Mouse (Mus musculus) left cerebral cortex, adult 8-10 months (tissue): ENCODE data around the gene Trpm1. TPM values are rescaled to one million over a fixed set of nuclear protein-coding genes. Genes with fewer than 3 reads are reported as not detected.
"Not testable (repeated sequence)": the region's sequence is repeated elsewhere in the genome, so short reads cannot be mapped to it uniquely, and the experiment has no call there.

Source experiments
- DNase-seq, 2 experiments: peaks; one replicate each; pipeline ENCODE4 v3.0.0; 2022; ENCODE audit warnings: low spot score in 2 of 2
- total RNA-seq, 4 experiments: library from RNA; stranded (reverse); gene quantifications; 2 replicates each; pipeline ENCODE4 v1.2.4; 2022

Trpm1 gene
- total RNA-seq, result 1 to 10 TPM in 2 of 4 experiments, under 1 TPM in 2; 0.23 to 4.2 (median 0.97) TPM

GRCm38 (mm10) chr7:64153535-64153934, at the start of gene Trpm1:
Gene Trpm1 (plus strand): TSS chr7:64153835.
- DNase-seq, result no peak

GRCm38 (mm10) chr7:64122131-64122715, 31.4 kb upstream of the Trpm1 start:
- DNase-seq, result peak; percentile 30 to 37

- DNase-seq, result no peak
Observed at GRCm38 (mm10) chr7:64123721-64124120, 29.9 kb upstream of the Trpm1 start.

- not testable (repeated sequence) for DNase-seq
Observed at GRCm38 (mm10) chr7:64125994-64126393, 27.6 kb upstream of the Trpm1 start.

- no peak for DNase-seq
Observed at GRCm38 (mm10) chr7:64139866-64140265, 13.8 kb upstream of the Trpm1 start.

- no peak for DNase-seq
Observed at GRCm38 (mm10) chr7:64141301-64142032, 12.2 kb upstream of the Trpm1 start.

GRCm38 (mm10) chr7:64149337-64149736, 4.3 kb upstream of the Trpm1 start:
- no peak for DNase-seq

GRCm38 (mm10) chr7:64149747-64150146, 3.9 kb upstream of the Trpm1 start:
- no peak for DNase-seq

GRCm38 (mm10) chr7:64150436-64151080, 3.1 kb upstream of the Trpm1 start:
- DNase-seq, result no peak

GRCm38 (mm10) chr7:64155226-64155625, 1.6 kb downstream of the Trpm1 start:
- no peak for DNase-seq

GRCm38 (mm10) chr7:64155687-64156086, 2.1 kb downstream of the Trpm1 start:
- peak in 1 of 2 experiments; percentile 91 for DNase-seq

- no peak for DNase-seq
Observed at GRCm38 (mm10) chr7:64156271-64156911, 2.8 kb downstream of the Trpm1 start.

- DNase-seq, result no peak
Observed at GRCm38 (mm10) chr7:64156918-64157690, 3.5 kb downstream of the Trpm1 start.

- peak in 1 of 2 experiments; percentile 64 for DNase-seq
Observed at GRCm38 (mm10) chr7:64158281-64159055, 4.8 kb downstream of the Trpm1 start.

- peak in 1 of 2 experiments; percentile 44 for DNase-seq
Observed at GRCm38 (mm10) chr7:64159056-64159542, 5.5 kb downstream of the Trpm1 start.

- DNase-seq, result peak in 1 of 2 experiments; percentile 35
Observed at GRCm38 (mm10) chr7:64159612-64160591, 6.3 kb downstream of the Trpm1 start.

GRCm38 (mm10) chr7:64160737-64161470, 7.3 kb downstream of the Trpm1 start:
- DNase-seq, result peak in 1 of 2 experiments; percentile 91

- DNase-seq, result no peak
Observed at GRCm38 (mm10) chr7:64161990-64162389, 8.4 kb downstream of the Trpm1 start.
